Mouse (Mus musculus) liver, embryonic 13.5 days (tissue): ENCODE data around the gene 2610507B11Rik. TPM values are rescaled to one million over a fixed set of nuclear protein-coding genes. Genes with fewer than 3 reads are reported as not detected.

Experiments
- ATAC-seq: fragments of 200-750 bp; cut with Nextera tagmentation; 2 replicates; pipeline ENCODE4 v1.8.0; 2017; ENCODE audit warnings: low read depth, mild to moderate bottlenecking, moderate number of reproducible peaks, moderate library complexity
- DNase-seq: peaks from one replicate; pipeline ENCODE4 v3.0.0; 2022
- H3K27ac ChIP-seq: fragments of 300-500 bp; sonication (generic); 2 replicates; pipeline ENCODE4 v1.5.1; 2015; ENCODE audit warnings: moderate library complexity, mild to moderate bottlenecking, inconsistent platforms
- H3K27me3 ChIP-seq: fragments of 300-500 bp; sonication (generic); 2 replicates; pipeline ENCODE4 v1.6.1; 2015; ENCODE audit warnings: mild to moderate bottlenecking, inconsistent platforms
- H3K36me3 ChIP-seq: fragments of 300-500 bp; sonication (generic); 2 replicates; pipeline ENCODE4 v1.6.1; 2015; ENCODE audit warnings: mild to moderate bottlenecking, inconsistent platforms
- H3K4me1 ChIP-seq: fragments of 300-500 bp; sonication (generic); replicated peaks from 2 replicates; pipeline ENCODE4 v1.6.1; 2015; ENCODE audit warnings: inconsistent platforms
- H3K4me2 ChIP-seq: fragments of 300-500 bp; sonication (generic); 2 replicates; pipeline ENCODE4 v1.6.1; 2015; ENCODE audit warnings: inconsistent platforms, mild to moderate bottlenecking, moderate library complexity
- H3K4me3 ChIP-seq: fragments of 300-500 bp; sonication (generic); replicated peaks from 2 replicates; pipeline ENCODE4 v1.5.1; 2015; ENCODE audit warnings: mild to moderate bottlenecking, inconsistent platforms
- H3K9ac ChIP-seq: fragments of 300-500 bp; sonication (generic); 2 replicates; pipeline ENCODE4 v1.6.1; 2015; ENCODE audit warnings: mild to moderate bottlenecking, inconsistent platforms
- H3K9me3 ChIP-seq: fragments of 300-500 bp; sonication (generic); replicated peaks from 2 replicates; pipeline ENCODE4 v1.6.1; 2016; ENCODE audit warnings: inconsistent platforms
- WGBS: fragments of 180-500 bp; shearing (Covaris S2); methylation state at CpG from one replicate; pipeline ENCODE4 v1.1.7; 2015; ENCODE audit not compliant: insufficient replicate concordance; 5-methylcytosine and 5-hydroxymethylcytosine counted together
- polyA plus RNA-seq: library from polyadenylated mRNA; unstranded; fragments of >200 nt; fragmentation: Nextera tagmentation; extraction: Ambion mirVana; gene quantifications from 2 replicates; pipeline ENCODE4 v1.2.1, GENCODE M21; 2015

2610507B11Rik gene
- polyA plus RNA-seq, 1 experiment from 2014 or later: 33.6 TPM

- H3K4me3 ChIP-seq: no peak overlapping the region
- H3K4me1 ChIP-seq: peaks cover 30% of the 10 kb centered on the region
- no peak overlapping the region for H3K4me2 ChIP-seq
- peaks cover 27% of the 10 kb centered on the region for H3K36me3 ChIP-seq
- H3K9ac ChIP-seq: no peak overlapping the region
- ATAC-seq (no peak), DNase-seq (no peak)
- H3K27me3 ChIP-seq: no peaks in the 10 kb centered on the region
- 86% methylated on average over 12 of the region's 12 CpGs for WGBS
- no peaks in the 10 kb centered on the region for H3K9me3 ChIP-seq
- no peak overlapping the region for H3K27ac ChIP-seq
Observed at GRCm38 (mm10) chr11:78324965-78325364, 63.4 kb downstream of the 2610507B11Rik start.

GRCm38 (mm10) chr11:78327215-78327614 lies 65.7 kb downstream of the 2610507B11Rik start:
- WGBS: 83% methylated on average over 4 of the region's 4 CpGs

GRCm38 (mm10) chr11:78327634-78328511 lies 66.3 kb downstream of the 2610507B11Rik start, which contains the start of gene Pigs:
Gene Pigs (plus strand): TSS chr11:78328415.
- 9% methylated on average over 37 of the region's 37 CpGs for WGBS
- H3K9ac ChIP-seq: peak within 1 kb of the TSS; percentile 89
- peak within 1 kb of the TSS; percentile 89 for H3K4me3 ChIP-seq
- peaks cover 21% of the 10 kb centered on the region for H3K4me1 ChIP-seq
- H3K27ac ChIP-seq: peak within 1 kb of the TSS; percentile 63
- H3K36me3 ChIP-seq: peaks cover 8% of the 10 kb centered on the region
- H3K27me3 ChIP-seq: no peaks in the 10 kb centered on the region
- no peaks in the 10 kb centered on the region for H3K9me3 ChIP-seq
- peak; percentile 96 for DNase-seq
- H3K4me2 ChIP-seq: peak within 1 kb of the TSS; percentile 97
- peak; percentile 94 for ATAC-seq

More at GRCm38 (mm10) chr11:78327215-78327614, 65.7 kb downstream of the 2610507B11Rik start:
- Histone ChIP-seq H3K4me2 (peak overlapping the region; percentile 97; the same call in 1 of the 2 replicates), H3K9ac (no peak overlapping the region), H3K27ac (no peak overlapping the region), H3K4me3 (no peak overlapping the region), H3K36me3 (peaks cover 6% of the 10 kb centered on the region), H3K9me3 (no peaks in the 10 kb centered on the region), H3K27me3 (no peaks in the 10 kb centered on the region), H3K4me1 (peaks cover 27% of the 10 kb centered on the region)
- no peak for DNase-seq
- ATAC-seq: no peak

- under 1% methylated on average over 41 of the region's 41 CpGs for WGBS
Observed at GRCm38 (mm10) chr11:78328512-78329056, 67.0 kb downstream of the 2610507B11Rik start.

GRCm38 (mm10) chr11:78332676-78333075 lies 71.1 kb downstream of the 2610507B11Rik start:
- WGBS: 90% methylated on average over 12 of the region's 12 CpGs

More at GRCm38 (mm10) chr11:78328512-78329056, 67.0 kb downstream of the 2610507B11Rik start:
- peak overlapping the region; percentile 89 for H3K9ac ChIP-seq
- no peaks in the 10 kb centered on the region for H3K27me3 ChIP-seq
- peak; percentile 73 for ATAC-seq
- H3K4me2 ChIP-seq: peak overlapping the region; percentile 97
- DNase-seq: no peak
- peaks cover 15% of the 10 kb centered on the region for H3K36me3 ChIP-seq
- no peaks in the 10 kb centered on the region for H3K9me3 ChIP-seq
- H3K4me3 ChIP-seq: peak overlapping the region; percentile 89
- peaks cover 13% of the 10 kb centered on the region for H3K4me1 ChIP-seq
- H3K27ac ChIP-seq: peak overlapping the region; percentile 43

GRCm38 (mm10) chr11:78333992-78334391 lies 72.4 kb downstream of the 2610507B11Rik start:
- no peaks in the 10 kb centered on the region for H3K9me3 ChIP-seq
- no peaks in the 10 kb centered on the region for H3K27me3 ChIP-seq
- WGBS: 73% methylated on average over 5 of the region's 5 CpGs
- no peak overlapping the region for H3K9ac ChIP-seq
- H3K4me1 ChIP-seq: peaks cover 8% of the 10 kb centered on the region
- no peak overlapping the region for H3K4me2 ChIP-seq
- no peak overlapping the region for H3K27ac ChIP-seq
- no peak for ATAC-seq
- DNase-seq: no peak
- H3K4me3 ChIP-seq: no peak overlapping the region
- H3K36me3 ChIP-seq: peaks cover 56% of the 10 kb centered on the region

More at GRCm38 (mm10) chr11:78332676-78333075, 71.1 kb downstream of the 2610507B11Rik start:
- Histone ChIP-seq H3K36me3 (peaks cover 50% of the 10 kb centered on the region), H3K4me3 (no peak overlapping the region), H3K27me3 (no peaks in the 10 kb centered on the region), H3K27ac (no peak overlapping the region), H3K9ac (no peak overlapping the region), H3K9me3 (no peaks in the 10 kb centered on the region), H3K4me1 (peaks cover 13% of the 10 kb centered on the region), H3K4me2 (no peak overlapping the region)
- DNase-seq: no peak
- no peak for ATAC-seq

GRCm38 (mm10) chr11:78337040-78337439 lies 75.5 kb downstream of the 2610507B11Rik start:
- Histone ChIP-seq H3K36me3 (peaks cover 74% of the 10 kb centered on the region), H3K9me3 (no peaks in the 10 kb centered on the region), H3K27me3 (no peaks in the 10 kb centered on the region), H3K9ac (no peak overlapping the region), H3K4me1 (no peaks in the 10 kb centered on the region), H3K4me3 (no peak overlapping the region), H3K27ac (no peak overlapping the region), H3K4me2 (no peak overlapping the region)
- WGBS: 85% methylated on average over 8 of the region's 8 CpGs
- ATAC-seq (no peak), DNase-seq (no peak)

Other genes with a start within 250 kb of the 2610507B11Rik start
- 18.2 and 19.3 TPM in 2 replicates for gene Dhrs13, start 229.5 kb upstream of the 2610507B11Rik start, polyA plus RNA-seq
- gene Flot2, start 223.8 kb upstream of the 2610507B11Rik start, polyA plus RNA-seq: 24.6 and 27.1 TPM in 2 replicates
- 19.1 and 20.2 TPM in 2 replicates for gene Eral1, start 181.4 kb upstream of the 2610507B11Rik start, polyA plus RNA-seq
- gene Fam222b, start 167.1 kb upstream of the 2610507B11Rik start, polyA plus RNA-seq: 3.7 and 5.5 TPM in 2 replicates
- 28.0 and 34.6 TPM in 2 replicates for gene Traf4, start 96.2 kb upstream of the 2610507B11Rik start, polyA plus RNA-seq
- 8.9 and 9.2 TPM in 2 replicates for gene Nek8, start 85.1 kb upstream of the 2610507B11Rik start, polyA plus RNA-seq
- 50.3 and 54.3 TPM in 2 replicates for gene Tlcd1, start 85.0 kb upstream of the 2610507B11Rik start, polyA plus RNA-seq
- 1,033 and 1,075 TPM in 2 replicates for gene Rpl23a, start 78.2 kb upstream of the 2610507B11Rik start, polyA plus RNA-seq
- 13.5 and 15.6 TPM in 2 replicates for gene Rab34, start 73.3 kb upstream of the 2610507B11Rik start, polyA plus RNA-seq
- gene Proca1, start 68.4 kb upstream of the 2610507B11Rik start, polyA plus RNA-seq: 0.44 and 0.65 TPM in 2 replicates
- gene Sdf2, start 16.0 kb upstream of the 2610507B11Rik start, polyA plus RNA-seq: 29.6 and 29.8 TPM in 2 replicates
- 9.8 and 12.3 TPM in 2 replicates for gene Supt6, start 15.8 kb upstream of the 2610507B11Rik start, polyA plus RNA-seq
- gene BC030499, start 29.1 kb downstream of the 2610507B11Rik start, polyA plus RNA-seq: 0.06 TPM in 1 of 2 replicates, not detected in the other
- 30.3 and 32.6 TPM in 2 replicates for gene Spag5, start 39.8 kb downstream of the 2610507B11Rik start, polyA plus RNA-seq
- 4.9 and 5.2 TPM in 2 replicates for gene Aldoc, start 61.2 kb downstream of the 2610507B11Rik start, polyA plus RNA-seq
- 32.3 and 37.1 TPM in 2 replicates for gene Pigs, start 66.7 kb downstream of the 2610507B11Rik start, polyA plus RNA-seq
- gene Unc119, start 81.7 kb downstream of the 2610507B11Rik start, polyA plus RNA-seq: 27.4 and 28.0 TPM in 2 replicates
- not detected in 2 replicates for gene Foxn1, start 124.8 kb downstream of the 2610507B11Rik start, polyA plus RNA-seq
- 0.07 TPM in 1 of 2 replicates, not detected in the other for gene Slc13a2, start 160.5 kb downstream of the 2610507B11Rik start, polyA plus RNA-seq
- 6.1 and 6.5 TPM in 2 replicates for gene Slc46a1, start 203.9 kb downstream of the 2610507B11Rik start, polyA plus RNA-seq
- gene Sarm1, start 236.0 kb downstream of the 2610507B11Rik start, polyA plus RNA-seq: 0.16 and 0.29 TPM in 2 replicates
- 297 and 348 TPM in 2 replicates for gene Vtn, start 237.3 kb downstream of the 2610507B11Rik start, polyA plus RNA-seq
- gene Sebox, start 241.7 kb downstream of the 2610507B11Rik start, polyA plus RNA-seq: 0.09 and 0.24 TPM in 2 replicates